Mouse (Mus musculus): ENCODE data around the gene Hmga1b.

GRCm38 (mm10) chr11:120720450-120720849 lies 42.1 kb upstream of the Hmga1b start:
- TF ChIP-seq CTCF (IDR thresholded peaks at IDR 0.05): peak; percentile 99
- TF ChIP-seq EP300 (IDR thresholded peaks at IDR 0.05): peak; percentile 7; the same call in 1 of the 2 replicates
